Mouse (Mus musculus) forebrain, embryonic 15.5 days (tissue): ENCODE data around the gene Plekha5. TPM values are rescaled to one million over a fixed set of nuclear protein-coding genes. Genes with fewer than 3 reads are reported as not detected.

Experiments
- ATAC-seq: fragments of 200-750 bp; cut with Nextera tagmentation; replicated peaks from 2 replicates; pipeline ENCODE4 v1.8.0; 2017; ENCODE audit warnings: mild to moderate bottlenecking, moderate TSS enrichment, moderate library complexity
- H3K27ac ChIP-seq: fragments of 300-500 bp; sonication (generic); replicated peaks from 2 replicates; pipeline ENCODE4 v1.5.1; 2015; ENCODE audit warnings: mild to moderate bottlenecking, inconsistent platforms
- H3K27me3 ChIP-seq: fragments of 300-500 bp; sonication (generic); 2 replicates; pipeline ENCODE4 v1.6.1; 2015; ENCODE audit warnings: inconsistent platforms
- H3K36me3 ChIP-seq: fragments of 300-500 bp; sonication (generic); 2 replicates; pipeline ENCODE4 v1.6.1; 2015; ENCODE audit warnings: mild to moderate bottlenecking, inconsistent platforms
- H3K4me1 ChIP-seq: fragments of 300-500 bp; sonication (generic); 2 replicates; pipeline ENCODE4 v1.6.1; 2015; ENCODE audit warnings: inconsistent platforms
- H3K4me2 ChIP-seq: fragments of 300-500 bp; sonication (generic); replicated peaks from 2 replicates; pipeline ENCODE4 v1.6.1; 2015; ENCODE audit warnings: mild to moderate bottlenecking, inconsistent platforms
- H3K4me3 ChIP-seq: fragments of 300-500 bp; sonication (generic); 2 replicates; pipeline ENCODE4 v1.5.1; 2015; ENCODE audit warnings: mild to moderate bottlenecking, inconsistent platforms
- H3K9ac ChIP-seq: fragments of 300-500 bp; sonication (generic); replicated peaks from 2 replicates; pipeline ENCODE4 v1.6.1; 2015; ENCODE audit warnings: mild to moderate bottlenecking, inconsistent platforms
- H3K9me3 ChIP-seq: fragments of 300-500 bp; sonication (generic); 2 replicates; pipeline ENCODE4 v1.6.1; 2016; ENCODE audit warnings: inconsistent platforms
- WGBS: fragments of 180-500 bp; shearing (Covaris S2); methylation state at CpG from one replicate; pipeline ENCODE4 v1.1.7; 2015; ENCODE audit warnings: mixed read lengths; 5-methylcytosine and 5-hydroxymethylcytosine counted together
- polyA plus RNA-seq: library from polyadenylated mRNA; unstranded; fragments of >200 nt; fragmentation: Nextera tagmentation; extraction: Ambion mirVana; gene quantifications from 2 replicates; pipeline ENCODE4 v1.2.1, GENCODE M21; 2015

Plekha5 gene
- polyA plus RNA-seq: 31.6 and 32.7 TPM in 2 replicates

- under 1% methylated on average over 34 of the region's 65 CpGs for WGBS
- peaks cover 26% of the 10 kb centered on the region for H3K4me1 ChIP-seq
- H3K4me3 ChIP-seq: peak within 1 kb of the TSS; percentile 95
- H3K27me3 ChIP-seq: no peaks in the 10 kb centered on the region
- peak; percentile 88 for ATAC-seq
- H3K36me3 ChIP-seq: peaks cover 3% of the 10 kb centered on the region; the same call in 1 of the 2 replicates
- no peaks in the 10 kb centered on the region for H3K9me3 ChIP-seq
- H3K9ac ChIP-seq: peak within 1 kb of the TSS; percentile 99
- peak within 1 kb of the TSS; percentile 95 for H3K27ac ChIP-seq
- H3K4me2 ChIP-seq: peak within 1 kb of the TSS; percentile 54
These were observed at the start of gene Plekha5 for GRCm38 (mm10) chr6:140423846-140424200. TSS of gene Plekha5 (plus strand) at chr6:140424054.

- ATAC-seq: no peak
- no peaks in the 10 kb centered on the region for H3K36me3 ChIP-seq
- H3K4me1 ChIP-seq: 0 out of 2 replicates have a peak, but pooled peaks cover 2% of the 10 kb centered on the region
- WGBS: 41% methylated on average over 4 of the region's 4 CpGs
- no peaks in the 10 kb centered on the region for H3K27me3 ChIP-seq
- H3K9me3 ChIP-seq: no peaks in the 10 kb centered on the region
- no peak overlapping the region for H3K4me2 ChIP-seq
- no peak overlapping the region for H3K9ac ChIP-seq
- H3K27ac ChIP-seq: no peak overlapping the region
- H3K4me3 ChIP-seq: no peak overlapping the region
These were observed 48.2 kb upstream of the Plekha5 start for GRCm38 (mm10) chr6:140375671-140376070.

- 88% methylated on average over 2 of the region's 2 CpGs for WGBS
These were observed 43.3 kb upstream of the Plekha5 start for GRCm38 (mm10) chr6:140380588-140380987.

GRCm38 (mm10) chr6:140381162-140381561, 42.7 kb upstream of the Plekha5 start:
- 88% methylated on average over 8 of the region's 8 CpGs for WGBS
- Histone ChIP-seq H3K4me1 (no peaks in the 10 kb centered on the region), H3K9ac (no peak overlapping the region), H3K27me3 (no peaks in the 10 kb centered on the region), H3K36me3 (no peaks in the 10 kb centered on the region), H3K4me3 (no peak overlapping the region), H3K4me2 (no peak overlapping the region), H3K9me3 (no peaks in the 10 kb centered on the region), H3K27ac (no peak overlapping the region)
- no peak for ATAC-seq

More at GRCm38 (mm10) chr6:140380588-140380987, 43.3 kb upstream of the Plekha5 start:
- Histone ChIP-seq H3K9me3 (no peaks in the 10 kb centered on the region), H3K4me1 (no peaks in the 10 kb centered on the region), H3K4me2 (no peak overlapping the region), H3K9ac (no peak overlapping the region), H3K27ac (no peak overlapping the region), H3K27me3 (no peaks in the 10 kb centered on the region), H3K36me3 (no peaks in the 10 kb centered on the region), H3K4me3 (no peak overlapping the region)
- ATAC-seq: no peak

- H3K27me3 ChIP-seq: no peaks in the 10 kb centered on the region
- no peaks in the 10 kb centered on the region for H3K36me3 ChIP-seq
- ATAC-seq: no peak
- H3K4me3 ChIP-seq: no peak overlapping the region
- no peak overlapping the region for H3K27ac ChIP-seq
- WGBS: 86% methylated on average over 10 of the region's 10 CpGs
- no peak overlapping the region for H3K4me2 ChIP-seq
- no peaks in the 10 kb centered on the region for H3K4me1 ChIP-seq
- no peaks in the 10 kb centered on the region for H3K9me3 ChIP-seq
- no peak overlapping the region for H3K9ac ChIP-seq
These were observed 40.1 kb upstream of the Plekha5 start for GRCm38 (mm10) chr6:140383580-140384400.

GRCm38 (mm10) chr6:140396687-140397086, 27.2 kb upstream of the Plekha5 start:
- H3K4me2 ChIP-seq: no peak overlapping the region
- no peak for ATAC-seq
- no peaks in the 10 kb centered on the region for H3K27me3 ChIP-seq
- no peaks in the 10 kb centered on the region for H3K9me3 ChIP-seq
- H3K4me3 ChIP-seq: no peak overlapping the region
- WGBS: 97% methylated on average over 7 of the region's 7 CpGs
- H3K9ac ChIP-seq: no peak overlapping the region
- H3K36me3 ChIP-seq: no peaks in the 10 kb centered on the region
- no peaks in the 10 kb centered on the region for H3K4me1 ChIP-seq
- no peak overlapping the region for H3K27ac ChIP-seq

GRCm38 (mm10) chr6:140402766-140403310, 21.0 kb upstream of the Plekha5 start:
- H3K9ac ChIP-seq: no peak overlapping the region
- WGBS: 89% methylated on average over 13 of the region's 13 CpGs
- H3K9me3 ChIP-seq: no peaks in the 10 kb centered on the region
- no peak overlapping the region for H3K4me2 ChIP-seq
- H3K27me3 ChIP-seq: no peaks in the 10 kb centered on the region
- no peaks in the 10 kb centered on the region for H3K4me1 ChIP-seq
- H3K4me3 ChIP-seq: no peak overlapping the region
- no peaks in the 10 kb centered on the region for H3K36me3 ChIP-seq
- H3K27ac ChIP-seq: no peak overlapping the region
- no peak for ATAC-seq

GRCm38 (mm10) chr6:140411996-140412395, 11.9 kb upstream of the Plekha5 start:
- Histone ChIP-seq H3K27ac (no peak overlapping the region), H3K27me3 (no peaks in the 10 kb centered on the region), H3K4me1 (no peaks in the 10 kb centered on the region), H3K36me3 (no peaks in the 10 kb centered on the region), H3K4me3 (no peak overlapping the region), H3K9me3 (no peaks in the 10 kb centered on the region), H3K9ac (no peak overlapping the region), H3K4me2 (no peak overlapping the region)
- no peak for ATAC-seq
- 42% methylated on average over 3 of the region's 3 CpGs for WGBS

GRCm38 (mm10) chr6:140423041-140423845, 611 bp upstream of the Plekha5 start:
- Histone ChIP-seq H3K9ac (peak overlapping the region; percentile 99), H3K27ac (peak overlapping the region; percentile 95), H3K4me3 (peak overlapping the region; percentile 95), H3K27me3 (no peaks in the 10 kb centered on the region), H3K36me3 (no peaks in the 10 kb centered on the region), H3K4me1 (peaks cover 24% of the 10 kb centered on the region), H3K9me3 (no peaks in the 10 kb centered on the region), H3K4me2 (peak overlapping the region; percentile 54)
- WGBS: 7% methylated on average over 29 of the region's 29 CpGs
- ATAC-seq: no peak

- Histone ChIP-seq H3K36me3 (peaks cover 8% of the 10 kb centered on the region; the same call in 1 of the 2 replicates), H3K27ac (peak overlapping the region; percentile 95), H3K4me1 (peaks cover 27% of the 10 kb centered on the region), H3K27me3 (no peaks in the 10 kb centered on the region), H3K4me3 (peak overlapping the region; percentile 95), H3K9ac (peak overlapping the region; percentile 99), H3K4me2 (peak overlapping the region; percentile 54), H3K9me3 (no peaks in the 10 kb centered on the region)
- ATAC-seq: peak; percentile 84
- WGBS: under 1% methylated on average over 57 of the region's 72 CpGs
These were observed 542 bp downstream of the Plekha5 start for GRCm38 (mm10) chr6:140424201-140424990.

GRCm38 (mm10) chr6:140424991-140425361, 1.1 kb downstream of the Plekha5 start:
- no peaks in the 10 kb centered on the region for H3K9me3 ChIP-seq
- 0% methylated on average over 17 of the region's 17 CpGs for WGBS
- no peaks in the 10 kb centered on the region for H3K27me3 ChIP-seq
- H3K4me2 ChIP-seq: peak overlapping the region; percentile 54
- peak overlapping the region; percentile 99 for H3K9ac ChIP-seq
- peak overlapping the region; percentile 95 for H3K4me3 ChIP-seq
- peak overlapping the region; percentile 95 for H3K27ac ChIP-seq
- ATAC-seq: no peak; the same call in 1 of the 2 replicates
- peaks cover 27% of the 10 kb centered on the region for H3K4me1 ChIP-seq
- peaks cover 8% of the 10 kb centered on the region; the same call in 1 of the 2 replicates for H3K36me3 ChIP-seq
